Mouse (Mus musculus) heart, embryonic 13.5 days (tissue): ENCODE results near the gene Csrp2. TPM values are rescaled to one million over a fixed set of nuclear protein-coding genes. Genes with fewer than 3 reads are reported as not detected.

Experiments
- ATAC-seq: fragments of 200-750 bp; cut with Nextera tagmentation; 2 replicates; pipeline ENCODE4 v1.8.0; 2017; ENCODE audit warnings: moderate TSS enrichment; ENCODE audit not compliant: insufficient number of reproducible peaks, low FRiP score, low TSS enrichment; ENCODE audit errors: extremely low read depth
- H3K27ac ChIP-seq: fragments of 300-500 bp; sonication (generic); replicated peaks from 2 replicates; pipeline ENCODE4 v1.5.1; 2015; ENCODE audit warnings: moderate library complexity, mild to moderate bottlenecking, inconsistent platforms
- H3K27me3 ChIP-seq: fragments of 300-500 bp; sonication (generic); replicated peaks from 2 replicates; pipeline ENCODE4 v1.6.1; 2015; ENCODE audit warnings: mild to moderate bottlenecking, inconsistent platforms
- H3K36me3 ChIP-seq: fragments of 300-500 bp; sonication (generic); 2 replicates; pipeline ENCODE4 v1.6.1; 2015; ENCODE audit warnings: mild to moderate bottlenecking, inconsistent platforms
- H3K4me1 ChIP-seq: fragments of 300-500 bp; sonication (generic); 2 replicates; pipeline ENCODE4 v1.6.1; 2015; ENCODE audit warnings: inconsistent platforms
- H3K4me2 ChIP-seq: fragments of 300-500 bp; sonication (generic); 2 replicates; pipeline ENCODE4 v1.6.1; 2015; ENCODE audit warnings: inconsistent platforms, mild to moderate bottlenecking, moderate library complexity
- H3K4me3 ChIP-seq: fragments of 300-500 bp; sonication (generic); 2 replicates; pipeline ENCODE4 v1.5.1; 2015; ENCODE audit warnings: moderate library complexity, mild to moderate bottlenecking, inconsistent platforms
- H3K9ac ChIP-seq: fragments of 300-500 bp; sonication (generic); 2 replicates; pipeline ENCODE4 v1.6.1; 2015; ENCODE audit warnings: inconsistent platforms, mild to moderate bottlenecking, moderate library complexity
- H3K9me3 ChIP-seq: fragments of 300-500 bp; sonication (generic); 2 replicates; pipeline ENCODE4 v1.6.1; 2016; ENCODE audit warnings: inconsistent platforms
- WGBS: fragments of 180-500 bp; shearing (Covaris S2); methylation state at CpG from one replicate; pipeline ENCODE4 v1.1.7; 2015; ENCODE audit warnings: mixed read lengths; 5-methylcytosine and 5-hydroxymethylcytosine counted together
- polyA plus RNA-seq: library from polyadenylated mRNA; unstranded; fragments of >200 nt; fragmentation: Nextera tagmentation; extraction: Ambion mirVana; gene quantifications from 2 replicates; pipeline ENCODE4 v1.2.1, GENCODE M21; 2015

Gene Csrp2
- polyA plus RNA-seq = 377 and 414 TPM in 2 replicates

- ATAC-seq = peak; percentile 92
- WGBS = 2% methylated on average over 67 of the region's 67 CpGs
Measured at GRCm38 (mm10) chr10:110919531-110920343, at the start of gene Csrp2. Csrp2 (plus strand) TSS chr10:110919789.

GRCm38 (mm10) chr10:110874853-110875252 is 44.7 kb upstream of the Csrp2 start:
- Histone ChIP-seq H3K27ac (peak overlapping the region; percentile 76), H3K9ac (no peak overlapping the region), H3K4me3 (no peak overlapping the region), H3K4me2 (peak overlapping the region; percentile 37), H3K9me3 (no peaks in the 10 kb centered on the region), H3K27me3 (no peaks in the 10 kb centered on the region), H3K4me1 (peaks cover 37% of the 10 kb centered on the region), H3K36me3 (no peaks in the 10 kb centered on the region)
- ATAC-seq = peak; percentile 64; the same call in 1 of the 2 replicates
- 29% methylated on average over 8 of the region's 8 CpGs for WGBS

More at GRCm38 (mm10) chr10:110919531-110920343, at the start of gene Csrp2:
- H3K4me2 ChIP-seq = peak within 1 kb of the TSS; percentile 77
- H3K4me1 ChIP-seq = peaks cover 50% of the 10 kb centered on the region
- H3K4me3 ChIP-seq = peak within 1 kb of the TSS; percentile 69
- H3K36me3 ChIP-seq = peaks cover 4% of the 10 kb centered on the region; the same call in 1 of the 2 replicates
- H3K9ac ChIP-seq = peak within 1 kb of the TSS; percentile 96
- H3K27me3 ChIP-seq = no peaks in the 10 kb centered on the region
- H3K9me3 ChIP-seq = no peaks in the 10 kb centered on the region
- H3K27ac ChIP-seq = peak within 1 kb of the TSS; percentile 99

GRCm38 (mm10) chr10:110876956-110877355 is 42.6 kb upstream of the Csrp2 start:
- Histone ChIP-seq H3K4me2 (no peak overlapping the region), H3K27me3 (no peaks in the 10 kb centered on the region), H3K9ac (no peak overlapping the region), H3K36me3 (no peaks in the 10 kb centered on the region), H3K4me3 (no peak overlapping the region), H3K4me1 (peaks cover 46% of the 10 kb centered on the region), H3K9me3 (no peaks in the 10 kb centered on the region), H3K27ac (no peak overlapping the region; the same call in 1 of the 2 replicates)
- 83% methylated on average over 3 of the region's 3 CpGs for WGBS
- ATAC-seq = no peak

- WGBS = 47% methylated on average over 8 of the region's 8 CpGs
- Histone ChIP-seq H3K4me3 (no peak overlapping the region), H3K36me3 (no peaks in the 10 kb centered on the region), H3K27ac (peak overlapping the region; percentile 68), H3K4me1 (peaks cover 46% of the 10 kb centered on the region), H3K27me3 (no peaks in the 10 kb centered on the region), H3K4me2 (no peak overlapping the region), H3K9me3 (no peaks in the 10 kb centered on the region), H3K9ac (no peak overlapping the region)
- no peak for ATAC-seq
Measured at GRCm38 (mm10) chr10:110877851-110878250, 41.7 kb upstream of the Csrp2 start.

- Histone ChIP-seq H3K9ac (no peak overlapping the region), H3K4me2 (peak overlapping the region; percentile 16; the same call in 1 of the 2 replicates), H3K36me3 (no peaks in the 10 kb centered on the region), H3K4me1 (peaks cover 46% of the 10 kb centered on the region), H3K4me3 (no peak overlapping the region), H3K27ac (peak overlapping the region; percentile 68), H3K9me3 (no peaks in the 10 kb centered on the region), H3K27me3 (no peaks in the 10 kb centered on the region)
- 37% methylated on average over 5 of the region's 5 CpGs for WGBS
- no peak for ATAC-seq
Measured at GRCm38 (mm10) chr10:110878641-110879040, 40.9 kb upstream of the Csrp2 start.

- no peaks in the 10 kb centered on the region for H3K9me3 ChIP-seq
- no peaks in the 10 kb centered on the region for H3K36me3 ChIP-seq
- H3K27me3 ChIP-seq = no peaks in the 10 kb centered on the region
- no peak overlapping the region for H3K4me3 ChIP-seq
- WGBS = 19% methylated on average over 7 of the region's 7 CpGs
- H3K27ac ChIP-seq = peak overlapping the region; percentile 68
- ATAC-seq = no peak
- peak overlapping the region; percentile 16 for H3K4me2 ChIP-seq
- H3K4me1 ChIP-seq = peaks cover 43% of the 10 kb centered on the region
- H3K9ac ChIP-seq = peak overlapping the region; percentile 45
Measured at GRCm38 (mm10) chr10:110879426-110880066, 40.0 kb upstream of the Csrp2 start.

GRCm38 (mm10) chr10:110881346-110881745 is 38.2 kb upstream of the Csrp2 start:
- whole genome bisulfite sequencing = 51% methylated on average over 7 of the region's 7 CpGs
- H3K27ac ChIP-seq = no peak overlapping the region
- H3K27me3 ChIP-seq = no peaks in the 10 kb centered on the region
- H3K4me3 ChIP-seq = no peak overlapping the region
- H3K4me1 ChIP-seq = peaks cover 31% of the 10 kb centered on the region
- no peaks in the 10 kb centered on the region for H3K36me3 ChIP-seq
- no peak overlapping the region for H3K4me2 ChIP-seq
- no peaks in the 10 kb centered on the region for H3K9me3 ChIP-seq
- no peak overlapping the region for H3K9ac ChIP-seq
- no peak for ATAC-seq

- Histone ChIP-seq H3K27me3 (no peaks in the 10 kb centered on the region), H3K4me2 (no peak overlapping the region), H3K9ac (no peak overlapping the region), H3K9me3 (no peaks in the 10 kb centered on the region), H3K36me3 (no peaks in the 10 kb centered on the region), H3K4me3 (no peak overlapping the region), H3K27ac (no peak overlapping the region), H3K4me1 (peaks cover 30% of the 10 kb centered on the region)
- no peak for ATAC-seq
Measured at GRCm38 (mm10) chr10:110882701-110883100, 36.9 kb upstream of the Csrp2 start.

GRCm38 (mm10) chr10:110890656-110891272 is 28.8 kb upstream of the Csrp2 start:
- H3K4me2 ChIP-seq = no peak overlapping the region
- H3K27ac ChIP-seq = no peak overlapping the region
- H3K9ac ChIP-seq = no peak overlapping the region
- no peak overlapping the region for H3K4me3 ChIP-seq
- peaks cover 4% of the 10 kb centered on the region; the same call in 1 of the 2 replicates for H3K9me3 ChIP-seq
- no peaks in the 10 kb centered on the region for H3K4me1 ChIP-seq
- 59% methylated on average over 7 of the region's 7 CpGs for WGBS
- H3K27me3 ChIP-seq = no peaks in the 10 kb centered on the region
- no peak for ATAC-seq
- H3K36me3 ChIP-seq = no peaks in the 10 kb centered on the region

GRCm38 (mm10) chr10:110899744-110900501 is 19.7 kb upstream of the Csrp2 start:
- Histone ChIP-seq H3K9ac (no peak overlapping the region), H3K4me1 (peaks cover 17% of the 10 kb centered on the region; the same call in 1 of the 2 replicates), H3K27me3 (no peaks in the 10 kb centered on the region), H3K9me3 (no peaks in the 10 kb centered on the region), H3K27ac (0 out of 2 replicates have a peak overlapping the region, but pooled peaks have one; percentile 6), H3K36me3 (no peaks in the 10 kb centered on the region), H3K4me3 (no peak overlapping the region), H3K4me2 (no peak overlapping the region)
- no peak for ATAC-seq
- 42% methylated on average over 13 of the region's 13 CpGs for WGBS

- Histone ChIP-seq H3K4me1 (peaks cover 17% of the 10 kb centered on the region; the same call in 1 of the 2 replicates), H3K4me3 (no peak overlapping the region), H3K36me3 (no peaks in the 10 kb centered on the region), H3K4me2 (no peak overlapping the region), H3K27me3 (no peaks in the 10 kb centered on the region), H3K9me3 (no peaks in the 10 kb centered on the region), H3K27ac (no peak overlapping the region), H3K9ac (no peak overlapping the region)
- 92% methylated on average over 3 of the region's 3 CpGs for WGBS
- ATAC-seq = no peak
Measured at GRCm38 (mm10) chr10:110903862-110904261, 15.7 kb upstream of the Csrp2 start.
